Mouse (Mus musculus) kidney, embryonic 16.5 days (tissue): ENCODE results near the gene Utp20. TPM values are rescaled to one million over a fixed set of nuclear protein-coding genes. Genes with fewer than 3 reads are reported as not detected.
"Not testable (repeated sequence)": the region's sequence is repeated elsewhere in the genome, so short reads cannot be mapped to it uniquely, and the experiment has no call there.

ENCODE experiments used
- ATAC-seq: fragments of 200-750 bp; cut with Nextera tagmentation; 2 replicates; pipeline ENCODE4 v1.8.0; 2017; ENCODE audit warnings: moderate TSS enrichment; ENCODE audit not compliant: low FRiP score, low TSS enrichment
- H3K27ac ChIP-seq: fragments of 300-500 bp; sonication (generic); 2 replicates; pipeline ENCODE4 v1.5.1; 2014; ENCODE audit warnings: low read length
- H3K27me3 ChIP-seq: fragments of 300-500 bp; sonication (generic); 2 replicates; pipeline ENCODE4 v1.6.1; 2014; ENCODE audit warnings: low read length, control low read depth, mixed read lengths; ENCODE audit not compliant: insufficient read depth
- H3K36me3 ChIP-seq: fragments of 300-500 bp; sonication (generic); 2 replicates; pipeline ENCODE4 v1.6.1; 2014; ENCODE audit warnings: low read length, control low read depth, mixed read lengths; ENCODE audit not compliant: insufficient read depth
- H3K4me1 ChIP-seq: fragments of 300-500 bp; sonication (generic); 2 replicates; pipeline ENCODE4 v1.6.1; 2014; ENCODE audit warnings: low read length, control low read depth, mixed read lengths; ENCODE audit not compliant: insufficient read depth
- H3K4me2 ChIP-seq: fragments of 300-500 bp; sonication (generic); replicated peaks from 2 replicates; pipeline ENCODE4 v1.6.1; 2014; ENCODE audit warnings: low read depth, low read length
- H3K4me3 ChIP-seq: fragments of 300-500 bp; sonication (generic); 2 replicates; pipeline ENCODE4 v1.5.1; 2014; ENCODE audit warnings: mild to moderate bottlenecking, low read length
- H3K9ac ChIP-seq: fragments of 300-500 bp; sonication (generic); replicated peaks from 2 replicates; pipeline ENCODE4 v1.6.1; 2014; ENCODE audit warnings: low read length
- H3K9me3 ChIP-seq: fragments of 300-500 bp; sonication (generic); 2 replicates; pipeline ENCODE4 v1.6.1; 2016; ENCODE audit warnings: low read length, control low read depth
- WGBS: fragments of 180-500 bp; shearing (Covaris S2); extraction: QIAGEN DNeasy Blood & Tissue Kit; methylation state at CpG from one replicate; pipeline ENCODE4 v1.1.7; 2014; 5-methylcytosine and 5-hydroxymethylcytosine counted together
- polyA plus RNA-seq: library from polyadenylated mRNA; unstranded; fragments of >200 nt; fragmentation: Nextera tagmentation; extraction: Ambion mirVana; gene quantifications from 2 replicates; pipeline ENCODE4 v1.2.1, GENCODE M21; 2015

The Utp20 gene
- polyA plus RNA-seq, 1 experiment from 2014 or later: 16.8 TPM

GRCm38 (mm10) chr10:88794606-88795005 lies 32.0 kb downstream of the Utp20 start:
- no peak overlapping the region for H3K4me2 ChIP-seq
- no peaks in the 10 kb centered on the region for H3K27me3 ChIP-seq
- H3K9me3 ChIP-seq: no peaks in the 10 kb centered on the region
- H3K9ac ChIP-seq: no peak overlapping the region
- H3K36me3 ChIP-seq: peaks cover 37% of the 10 kb centered on the region
- no peaks in the 10 kb centered on the region for H3K4me1 ChIP-seq
- H3K4me3 ChIP-seq: no peak overlapping the region
- H3K27ac ChIP-seq: no peak overlapping the region
- ATAC-seq: peak; percentile 75
- WGBS: 83% methylated on average over 8 of the region's 8 CpGs

DNA sequence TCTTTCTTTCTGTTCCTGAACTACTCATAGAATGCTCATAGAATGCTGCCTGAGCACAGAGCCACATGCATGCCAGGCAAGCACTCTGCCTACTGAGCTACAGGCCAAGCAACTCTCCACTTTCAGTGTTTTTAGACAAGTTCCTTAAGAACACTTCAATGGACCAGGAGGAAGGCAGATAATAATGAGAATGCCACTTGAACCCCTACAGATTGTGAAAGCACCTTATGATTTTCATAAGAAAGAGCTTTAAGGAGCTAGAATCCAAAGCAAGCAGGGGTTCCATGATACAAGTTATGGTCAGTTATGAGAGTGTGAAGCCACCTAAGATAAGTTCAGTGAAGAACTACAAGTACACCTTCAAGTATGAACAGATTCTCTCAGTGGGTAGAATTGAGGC lies 32.9 kb downstream of the Utp20 start:
- no peak overlapping the region for H3K9ac ChIP-seq
- no peaks in the 10 kb centered on the region for H3K9me3 ChIP-seq
- ATAC-seq: no peak
- no peak overlapping the region for H3K27ac ChIP-seq
- no peak overlapping the region for H3K4me3 ChIP-seq
- H3K36me3 ChIP-seq: peaks cover 28% of the 10 kb centered on the region
- H3K27me3 ChIP-seq: no peaks in the 10 kb centered on the region
- H3K4me1 ChIP-seq: no peaks in the 10 kb centered on the region
- no peak overlapping the region for H3K4me2 ChIP-seq

DNA sequence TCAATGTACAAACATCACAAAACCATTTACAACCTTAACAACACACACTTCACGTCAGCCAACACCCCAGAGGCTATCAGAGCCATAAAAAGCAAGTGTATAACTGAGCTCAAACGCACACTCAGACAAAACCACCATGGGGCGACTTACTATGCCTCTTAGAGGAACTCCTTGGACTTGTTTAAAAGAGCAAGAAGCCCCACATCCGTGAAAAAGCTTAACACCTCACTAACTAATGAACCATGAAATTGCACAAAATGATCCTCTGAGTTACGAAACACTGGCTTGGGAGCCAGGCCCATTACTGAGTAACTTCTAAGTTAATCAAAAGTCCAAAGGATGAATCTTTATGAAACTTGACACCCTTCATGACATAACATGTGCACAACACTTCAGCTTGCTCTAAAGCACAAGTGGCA lies 42.1 kb downstream of the Utp20 start:
- ATAC-seq: peak; percentile 65
- Histone ChIP-seq H3K9ac (no peak overlapping the region), H3K27me3 (no peaks in the 10 kb centered on the region), H3K4me1 (no peaks in the 10 kb centered on the region), H3K27ac (0 out of 2 replicates have a peak overlapping the region, but pooled peaks have one; percentile 59), H3K9me3 (no peaks in the 10 kb centered on the region), H3K4me3 (no peak overlapping the region), H3K36me3 (peaks cover 21% of the 10 kb centered on the region), H3K4me2 (no peak overlapping the region)
- 51% methylated on average over 5 of the region's 5 CpGs for WGBS

- ATAC-seq: peak; percentile 70; the same call in 1 of the 2 replicates
- Histone ChIP-seq H3K27me3 (no peaks in the 10 kb centered on the region), H3K27ac (0 out of 2 replicates have a peak overlapping the region, but pooled peaks have one; percentile 59), H3K4me3 (no peak overlapping the region), H3K9ac (no peak overlapping the region), H3K36me3 (peaks cover 22% of the 10 kb centered on the region), H3K4me2 (no peak overlapping the region), H3K9me3 (no peaks in the 10 kb centered on the region), H3K4me1 (no peaks in the 10 kb centered on the region)
- WGBS: 90% methylated on average over 5 of the region's 5 CpGs
Measured at GRCm38 (mm10) chr10:88783941-88784340, 42.7 kb downstream of the Utp20 start.

DNA sequence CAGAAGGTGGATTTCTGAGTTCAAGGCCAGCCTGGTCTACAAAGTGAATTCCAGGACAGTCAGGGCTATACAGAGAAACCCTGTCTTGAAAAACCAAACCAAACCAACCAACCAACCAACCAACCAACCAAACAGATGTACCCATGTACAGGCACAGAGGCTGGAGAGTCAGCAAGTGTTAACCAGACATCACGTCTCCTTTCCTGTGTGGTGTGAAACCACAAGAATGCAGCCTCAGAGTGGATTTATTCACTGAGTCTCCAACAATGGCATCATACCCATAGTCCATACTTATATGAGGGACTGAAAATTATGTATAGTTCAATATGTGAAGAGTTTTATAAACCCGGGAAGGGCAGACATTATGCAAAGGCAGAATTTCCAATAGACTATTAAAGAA lies 43.5 kb downstream of the Utp20 start:
- H3K36me3 ChIP-seq: peaks cover 26% of the 10 kb centered on the region
- not testable (repeated sequence) for H3K9me3 ChIP-seq, H3K9ac ChIP-seq, H3K27ac ChIP-seq, ATAC-seq, H3K4me2 ChIP-seq, H3K4me1 ChIP-seq, H3K27me3 ChIP-seq, H3K4me3 ChIP-seq
- 92% methylated on average over 2 of the region's 2 CpGs for WGBS

- no peak overlapping the region for H3K4me2 ChIP-seq
- H3K4me3 ChIP-seq: no peak overlapping the region
- H3K27ac ChIP-seq: no peak overlapping the region
- H3K4me1 ChIP-seq: no peaks in the 10 kb centered on the region
- WGBS: 85% methylated on average over 4 of the region's 4 CpGs
- no peak for ATAC-seq
- peaks cover 29% of the 10 kb centered on the region for H3K36me3 ChIP-seq
- no peaks in the 10 kb centered on the region for H3K27me3 ChIP-seq
- H3K9me3 ChIP-seq: no peaks in the 10 kb centered on the region
- no peak overlapping the region for H3K9ac ChIP-seq
Measured at GRCm38 (mm10) chr10:88780716-88781115, 45.9 kb downstream of the Utp20 start.

- H3K4me3 ChIP-seq: no peak overlapping the region
- 87% methylated on average over 6 of the region's 6 CpGs for WGBS
- no peaks in the 10 kb centered on the region for H3K9me3 ChIP-seq
- H3K27ac ChIP-seq: no peak overlapping the region
- no peaks in the 10 kb centered on the region for H3K27me3 ChIP-seq
- H3K4me2 ChIP-seq: no peak overlapping the region
- H3K36me3 ChIP-seq: peaks cover 46% of the 10 kb centered on the region
- H3K9ac ChIP-seq: no peak overlapping the region
- no peak for ATAC-seq
- H3K4me1 ChIP-seq: no peaks in the 10 kb centered on the region
Measured at GRCm38 (mm10) chr10:88776206-88776605, 50.4 kb downstream of the Utp20 start.

DNA sequence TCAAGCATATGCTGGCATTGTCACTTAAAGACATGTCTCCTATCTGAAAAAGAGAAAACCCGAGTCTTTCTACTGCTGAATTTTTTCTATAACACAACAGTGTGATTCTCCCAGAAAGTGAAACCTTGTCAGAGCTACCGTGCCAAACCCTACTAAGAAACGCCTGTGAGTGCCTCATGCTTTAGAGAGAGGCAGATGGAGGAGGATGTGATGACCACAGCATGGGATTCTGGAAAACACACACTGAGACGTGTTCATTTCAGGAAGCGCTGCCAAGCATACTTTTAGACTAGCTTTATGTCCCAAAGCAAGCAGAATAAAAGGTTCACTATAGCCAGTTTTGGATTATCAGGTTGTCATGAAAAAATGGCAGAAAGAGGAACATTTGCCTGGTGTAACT lies 53.6 kb downstream of the Utp20 start:
- ATAC-seq, H3K27me3 ChIP-seq, H3K9me3 ChIP-seq, H3K9ac ChIP-seq, H3K27ac ChIP-seq, H3K4me1 ChIP-seq, H3K4me3 ChIP-seq, H3K4me2 ChIP-seq: not testable (repeated sequence)
- 91% methylated on average over 5 of the region's 5 CpGs for WGBS
- H3K36me3 ChIP-seq: peaks cover 64% of the 10 kb centered on the region

- Histone ChIP-seq H3K4me3 (no peak overlapping the region), H3K9ac (no peak overlapping the region), H3K27me3 (no peaks in the 10 kb centered on the region), H3K9me3 (no peaks in the 10 kb centered on the region), H3K4me2 (no peak overlapping the region), H3K4me1 (no peaks in the 10 kb centered on the region), H3K36me3 (peaks cover 64% of the 10 kb centered on the region), H3K27ac (no peak overlapping the region)
- no peak for ATAC-seq
- WGBS: 93% methylated on average over 7 of the region's 7 CpGs
Measured at GRCm38 (mm10) chr10:88769676-88770075, 56.9 kb downstream of the Utp20 start.

- Histone ChIP-seq H3K27me3 (no peaks in the 10 kb centered on the region), H3K9me3 (no peaks in the 10 kb centered on the region), H3K4me2 (no peak overlapping the region), H3K27ac (no peak overlapping the region), H3K4me3 (no peak overlapping the region), H3K4me1 (no peaks in the 10 kb centered on the region), H3K9ac (no peak overlapping the region), H3K36me3 (peaks cover 70% of the 10 kb centered on the region)
- no peak for ATAC-seq
- 95% methylated on average over 5 of the region's 5 CpGs for WGBS
Measured at GRCm38 (mm10) chr10:88768961-88769360, 57.6 kb downstream of the Utp20 start.
